Mouse (Mus musculus) left cerebral cortex, adult 2 months (tissue): Measurements from ENCODE around the gene Sp6. TPM values are rescaled to one million over a fixed set of nuclear protein-coding genes. Genes with fewer than 3 reads are reported as not detected.

Experiments used
- DNase-seq, 2 experiments: peaks; one replicate each; pipeline ENCODE4 v3.0.0; 2021 to 2022; ENCODE audit warnings: low spot score in 2 of 2, mixed read lengths in 1 of 2; ENCODE audit errors: extremely low spot score in 1 of 2
- H3K27ac ChIP-seq: fragments of 200-600 bp; 2 replicates; pipeline ENCODE4 v1.8.1; 2022
- H3K4me3 ChIP-seq: fragments of 200-600 bp; 2 replicates; pipeline ENCODE4 v1.8.1; 2022
- CTCF ChIP-seq: fragments of 200-600 bp; IDR thresholded peaks from 2 replicates; pipeline ENCODE4 v1.8.1; 2022; ENCODE audit warnings: antibody characterized with exemption, mild to moderate bottlenecking, moderate library complexity
- intact Hi-C: fragments of 180-260 bp; cut with DNase I; formaldehyde crosslinking; loops from one replicate; pipeline ENCODE4 v1.15.1; 2025
- total RNA-seq, 2 experiments: library from RNA; stranded (reverse); gene quantifications; 2 replicates each; pipeline ENCODE4 v1.2.3; 2021

The Sp6 gene
- total RNA-seq, 2 experiments from 2014 or later = 0.91 to 1.8 TPM

DNA sequence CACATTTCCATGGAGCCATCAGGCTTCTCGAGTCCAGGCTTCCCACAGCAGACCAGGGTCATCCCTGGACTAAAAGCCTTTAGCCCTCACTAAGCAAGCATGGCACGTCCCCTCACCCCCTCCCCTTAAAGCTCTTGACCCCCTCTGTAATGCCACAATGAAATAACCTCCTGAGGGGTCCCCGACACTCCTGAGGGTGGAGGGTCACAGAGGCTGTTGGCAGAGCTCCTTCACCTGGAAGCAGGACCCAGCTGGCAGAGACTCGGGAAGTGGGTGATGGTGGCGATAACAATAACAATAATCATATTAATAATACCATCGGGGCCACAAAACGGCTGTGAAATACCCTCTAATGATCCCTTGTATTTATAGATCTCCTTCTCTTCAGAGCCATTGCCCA lies 30.3 kb upstream of the Sp6 start, which contains the start of gene Sp2:
Gene Sp2, minus strand, starts transcription at position 101 of the 400 bp plus-strand sequence.
- no peak within 1 kb of the TSS for H3K27ac ChIP-seq
- no peak within 1 kb of the TSS for H3K4me3 ChIP-seq
- no peak for TF ChIP-seq CTCF
- DNase-seq = no peak
- intact Hi-C loops = loop anchor here (1.0 to 5.0 kb wide), 3 partner anchors 39 to 164 kb away; no protein-coding TSS in a partner anchor

- TF ChIP-seq CTCF = no peak
- intact Hi-C loops = loop anchor here (5.0 kb wide), 1 partner anchor 162 kb away; no protein-coding TSS in a partner anchor
- Histone ChIP-seq H3K27ac (no peak overlapping the region), H3K4me3 (no peak overlapping the region)
- no peak for DNase-seq
Observed at GRCm38 (mm10) chr11:96984903-96985302, 28.3 kb upstream of the Sp6 start.

GRCm38 (mm10) chr11:96986463-96986862 lies 26.7 kb upstream of the Sp6 start:
- intact Hi-C loops = no loop called here
- H3K27ac ChIP-seq = no peak overlapping the region
- no peak overlapping the region for H3K4me3 ChIP-seq
- no peak for TF ChIP-seq CTCF
- DNase-seq = no peak

- intact Hi-C loops = no loop called here
- no peak overlapping the region for H3K27ac ChIP-seq
- H3K4me3 ChIP-seq = peak overlapping the region; percentile 28
- DNase-seq = peak in 1 of 2 experiments; percentile 35
- no peak; the same call in 1 of the 2 replicates for TF ChIP-seq CTCF
Observed at GRCm38 (mm10) chr11:96987873-96988655, 25.1 kb upstream of the Sp6 start.

DNA sequence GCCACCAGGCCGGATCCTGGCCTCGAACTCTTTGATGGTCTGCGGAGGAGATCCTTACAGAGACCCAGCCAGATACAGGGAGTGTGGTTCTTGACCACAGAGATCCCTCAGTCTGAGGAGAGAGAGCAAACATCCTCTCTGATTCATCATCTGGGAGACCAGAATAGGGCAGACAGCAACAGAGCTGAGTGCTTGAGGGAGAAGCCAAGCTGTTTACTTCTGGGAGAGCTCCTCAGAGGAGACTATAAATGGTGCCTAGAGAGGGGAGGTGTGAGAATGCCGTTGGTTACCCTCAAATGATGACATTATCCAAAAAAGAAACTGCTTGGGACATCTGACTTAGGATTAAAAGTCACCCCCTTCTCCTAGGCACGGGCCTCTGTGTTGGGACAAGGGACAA lies 21.7 kb upstream of the Sp6 start:
- Histone ChIP-seq H3K4me3 (no peak overlapping the region), H3K27ac (no peak overlapping the region)
- DNase-seq = no peak
- TF ChIP-seq CTCF = no peak
- intact Hi-C loops = no loop called here

GRCm38 (mm10) chr11:96992722-96993311 lies 20.4 kb upstream of the Sp6 start:
- Histone ChIP-seq H3K27ac (no peak overlapping the region), H3K4me3 (no peak overlapping the region)
- intact Hi-C loops = no loop called here
- TF ChIP-seq CTCF = no peak
- DNase-seq = no peak

DNA sequence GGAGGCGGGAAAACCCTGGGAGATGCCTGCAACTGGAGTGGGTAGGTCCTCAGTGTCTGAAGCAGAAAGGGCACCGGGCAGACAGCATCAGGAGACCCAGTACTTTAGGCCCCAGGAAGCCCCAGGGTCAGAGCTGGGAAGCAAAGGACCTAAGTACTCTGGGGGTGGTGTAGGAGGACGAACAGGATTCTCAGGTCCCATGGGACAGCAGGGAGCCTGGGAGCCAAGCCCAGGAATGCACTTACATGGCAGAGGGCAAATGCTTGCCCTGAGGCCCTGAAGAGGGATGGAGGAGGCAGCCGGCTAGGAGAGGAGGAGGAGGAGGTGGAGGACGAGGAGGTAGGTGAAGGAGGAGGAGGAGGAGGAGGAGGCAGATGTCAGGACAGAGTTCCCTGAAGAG lies 18.2 kb upstream of the Sp6 start:
- TF ChIP-seq CTCF = no peak
- Histone ChIP-seq H3K4me3 (no peak overlapping the region), H3K27ac (no peak overlapping the region)
- DNase-seq = no peak
- intact Hi-C loops = no loop called here

- intact Hi-C loops = no loop called here
Observed at GRCm38 (mm10) chr11:96995836-96996772, 17.1 kb upstream of the Sp6 start.

GRCm38 (mm10) chr11:96996773-96997379 lies 16.3 kb upstream of the Sp6 start:
- no peak for DNase-seq
- intact Hi-C loops = no loop called here
- H3K27ac ChIP-seq = peak overlapping the region; percentile 40; the same call in 1 of the 2 replicates
- TF ChIP-seq CTCF = no peak
- peak overlapping the region; percentile 43 for H3K4me3 ChIP-seq

More at GRCm38 (mm10) chr11:96995836-96996772, 17.1 kb upstream of the Sp6 start:
- H3K27ac ChIP-seq = no peak overlapping the region
- DNase-seq = no peak
- no peak overlapping the region for H3K4me3 ChIP-seq
- TF ChIP-seq CTCF = no peak

- DNase-seq = peak in 1 of 2 experiments; percentile 44
- TF ChIP-seq CTCF = no peak
- intact Hi-C loops = no loop called here
- peak overlapping the region; percentile 40; the same call in 1 of the 2 replicates for H3K27ac ChIP-seq
- peak overlapping the region; percentile 43 for H3K4me3 ChIP-seq
Observed at GRCm38 (mm10) chr11:96997380-96997956, 15.7 kb upstream of the Sp6 start.

DNA sequence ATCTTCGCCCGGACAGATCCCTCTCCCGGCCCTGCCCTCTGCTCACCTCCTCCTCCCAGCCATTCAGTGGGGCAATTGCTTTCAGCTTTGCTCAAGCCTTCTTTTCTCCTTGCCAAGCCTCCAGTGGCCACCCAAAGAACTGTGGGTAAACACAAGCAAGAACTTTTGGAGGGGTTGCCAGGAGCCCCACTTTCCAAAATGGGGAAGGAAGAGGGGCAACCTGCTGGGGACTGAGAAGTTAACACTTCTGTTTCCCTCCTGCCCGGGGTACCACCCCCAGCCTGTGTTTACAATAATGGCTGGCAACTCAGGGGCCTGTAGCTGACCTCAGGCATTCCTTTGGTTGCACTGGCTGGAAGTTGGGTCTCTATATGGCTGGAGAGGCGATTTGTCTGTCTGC lies 10.0 kb upstream of the Sp6 start:
- no peak for TF ChIP-seq CTCF
- DNase-seq = no peak
- no peak overlapping the region for H3K27ac ChIP-seq
- intact Hi-C loops = no loop called here
- H3K4me3 ChIP-seq = no peak overlapping the region
